Mouse (Mus musculus) frontal cortex, postnatal 10 days (tissue): ENCODE results near the gene Sarnp.

Experiments used
- DNase-seq, 2 experiments: peaks; one replicate each; pipeline ENCODE4 v3.0.0; 2022; ENCODE audit warnings: low spot score in 2 of 2, mixed read lengths in 1 of 2

Gene Sarnp

GRCm38 (mm10) chr10:128890383-128891295 lies 73.5 kb downstream of the Sarnp start:
- no peak for DNase-seq

GRCm38 (mm10) chr10:128891296-128892094 lies 74.4 kb downstream of the Sarnp start, which contains the start of gene Gdf11:
Gdf11 (minus strand) TSS chr10:128891718.
- DNase-seq: peak in 1 of 2 experiments; percentile 64

- no peak for DNase-seq
Measured at GRCm38 (mm10) chr10:128892246-128892645, 75.1 kb downstream of the Sarnp start.

GRCm38 (mm10) chr10:128895437-128895836 lies 78.3 kb downstream of the Sarnp start:
- DNase-seq: peak in 1 of 2 experiments; percentile 69

- DNase-seq: peak in 1 of 2 experiments; percentile 56
Measured at GRCm38 (mm10) chr10:128895952-128896693, 79.0 kb downstream of the Sarnp start.

GRCm38 (mm10) chr10:128896807-128897206 lies 79.7 kb downstream of the Sarnp start:
- no peak for DNase-seq

GRCm38 (mm10) chr10:128897501-128897900 lies 80.4 kb downstream of the Sarnp start:
- DNase-seq: no peak

GRCm38 (mm10) chr10:128899759-128900490 lies 82.8 kb downstream of the Sarnp start:
- no peak for DNase-seq

GRCm38 (mm10) chr10:128900698-128901097 lies 83.6 kb downstream of the Sarnp start, which contains the start of gene Cd63:
Cd63 (plus strand) TSS chr10:128900989.
- DNase-seq: no peak

- DNase-seq: no peak
Measured at GRCm38 (mm10) chr10:128901409-128901808, 84.3 kb downstream of the Sarnp start.

GRCm38 (mm10) chr10:128902409-128902988 lies 85.4 kb downstream of the Sarnp start:
- no peak for DNase-seq

GRCm38 (mm10) chr10:128904812-128905211 lies 87.7 kb downstream of the Sarnp start:
- no peak for DNase-seq

- DNase-seq: no peak
Measured at GRCm38 (mm10) chr10:128908778-128909448, 91.8 kb downstream of the Sarnp start.

- peak; percentile 72 to 78 for DNase-seq
Measured at GRCm38 (mm10) chr10:128909567-128910028, 92.5 kb downstream of the Sarnp start.

GRCm38 (mm10) chr10:128910066-128910841 lies 93.1 kb downstream of the Sarnp start:
- peak in 1 of 2 experiments; percentile 63 for DNase-seq

GRCm38 (mm10) chr10:128911430-128911829 lies 94.3 kb downstream of the Sarnp start:
- no peak for DNase-seq

- DNase-seq: no peak
Measured at GRCm38 (mm10) chr10:128912268-128912667, 95.1 kb downstream of the Sarnp start.

GRCm38 (mm10) chr10:128912791-128913190 lies 95.7 kb downstream of the Sarnp start:
- DNase-seq: no peak

GRCm38 (mm10) chr10:128913219-128913618 lies 96.1 kb downstream of the Sarnp start:
- DNase-seq: peak in 1 of 2 experiments; percentile 82
